Mouse (Mus musculus) E14TG2a.4 (cell line): ENCODE data around the gene Gm10662.
"Not testable (repeated sequence)": the region's sequence is repeated elsewhere in the genome, so short reads cannot be mapped to it uniquely, and the experiment has no call there.

Source experiments
- H3K27me3 ChIP-seq: 2 replicates; pipeline ENCODE4 v1.6.1; 2014; ENCODE audit warnings: low read length, control low read depth; ENCODE audit not compliant: insufficient read depth
- H3K36me3 ChIP-seq: 2 replicates; pipeline ENCODE4 v1.6.1; 2014; ENCODE audit warnings: low read length, control low read depth; ENCODE audit not compliant: insufficient read depth
- H3K4me1 ChIP-seq: replicated peaks from 2 replicates; pipeline ENCODE4 v1.6.1; 2014; ENCODE audit warnings: low read depth, low read length, control low read depth
- H3K4me3 ChIP-seq: replicated peaks from 2 replicates; pipeline ENCODE4 v1.5.1; 2014; ENCODE audit warnings: mild to moderate bottlenecking, low read length
- H3K9me3 ChIP-seq: 2 replicates; pipeline ENCODE4 v1.6.1; 2014; ENCODE audit warnings: low read length, control low read depth
- CTCF ChIP-seq: conservative IDR thresholded peaks from 2 replicates; pipeline ENCODE4 v1.5.1; 2014; ENCODE audit warnings: low read length

Gm10662 gene

DNA sequence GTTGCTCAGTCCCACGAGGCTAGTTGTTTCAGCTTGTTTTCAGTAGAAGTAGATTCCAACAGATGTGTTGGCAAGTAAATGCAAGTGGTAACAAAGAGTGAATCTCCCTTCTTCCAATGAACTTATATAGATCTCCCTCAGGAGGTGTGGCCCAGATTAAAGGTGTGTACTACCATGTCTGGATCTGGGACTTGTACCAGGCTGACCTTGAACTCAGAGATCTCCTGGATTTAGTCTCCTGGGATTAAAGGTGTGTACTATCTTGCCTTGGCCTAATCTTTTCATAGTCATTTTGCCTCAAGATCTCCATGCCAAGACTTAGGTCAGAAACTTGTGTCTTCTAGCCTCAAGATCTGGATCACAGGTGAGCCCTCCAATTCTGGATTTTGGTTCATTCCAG, at the start of gene Gm10662:
Gm10662 (minus strand) TSS at position 101 of the 400 bp plus-strand sequence.
- H3K36me3 ChIP-seq, H3K4me1 ChIP-seq, H3K4me3 ChIP-seq, H3K9me3 ChIP-seq, H3K27me3 ChIP-seq: not testable (repeated sequence)

DNA sequence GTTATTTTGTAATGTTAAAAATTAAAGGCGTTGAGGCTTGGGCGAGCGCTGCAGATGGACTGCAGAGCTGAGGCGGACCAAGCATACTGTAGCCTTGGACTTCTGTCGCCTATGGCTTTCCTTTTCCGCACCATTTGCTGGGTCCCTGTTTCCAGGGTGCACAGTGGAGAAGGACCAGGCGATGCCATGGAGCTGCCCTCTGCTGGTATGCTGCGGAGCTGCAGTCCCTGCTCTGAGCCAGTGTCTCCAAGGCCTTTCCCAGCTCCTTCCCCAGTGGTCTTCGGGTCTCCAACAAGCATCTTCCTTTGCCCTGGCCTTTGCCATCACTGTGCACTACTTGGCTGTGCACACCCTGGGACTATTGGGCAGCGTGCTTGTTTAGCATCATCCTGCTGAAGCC, 19.2 kb upstream of the Gm10662 start:
- H3K4me3 ChIP-seq, H3K36me3 ChIP-seq, H3K27me3 ChIP-seq, H3K4me1 ChIP-seq, H3K9me3 ChIP-seq: not testable (repeated sequence)
- TF ChIP-seq CTCF: peak; percentile 65
